Mouse (Mus musculus): ENCODE measurements at regions not wholly inside any gene's neighbourhood (a gene's known extent, or its start where the extent isn't known, plus 50 kb on each side); places are given as distances from the start of the nearest gene placed in this dataset.

DNA sequence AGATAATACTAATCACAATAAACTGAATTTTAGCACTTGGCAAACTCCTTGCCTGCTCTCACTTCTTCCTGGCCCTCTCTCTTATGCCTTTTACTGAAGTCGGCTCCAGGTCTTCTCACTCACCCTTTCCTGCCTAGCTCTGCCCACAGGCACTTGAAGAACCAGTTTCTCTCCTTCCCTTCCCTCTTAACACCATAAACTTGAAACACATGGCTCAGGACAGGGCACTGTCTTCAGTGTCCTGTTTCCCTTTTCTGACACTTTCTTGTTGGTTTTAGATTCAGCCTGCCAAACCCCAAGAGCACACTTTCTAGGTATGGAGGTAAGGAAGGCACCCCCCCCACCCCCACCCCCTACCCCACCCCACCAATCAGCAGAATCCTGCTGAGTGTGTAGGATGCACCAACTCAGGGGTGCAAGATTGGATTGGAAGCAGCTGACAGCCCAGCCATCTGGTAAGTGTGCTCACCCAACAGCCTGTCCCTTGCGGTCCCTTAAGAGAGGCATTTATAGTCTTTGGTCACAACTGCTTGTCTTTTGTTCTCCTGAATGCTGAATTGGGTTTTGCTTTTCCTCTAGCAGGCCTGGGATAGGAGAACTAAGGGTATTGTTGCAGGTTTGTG is 177.6 kb upstream of the Maf start:
- TF ChIP-seq CTCF (IDR thresholded peaks at IDR 0.05; ENCODE audit: low read depth) (no peak), EP300 (IDR thresholded peaks at IDR 0.05; ENCODE audit: low read depth) (no peak)
